ENCODE assay signal across 13 mouse cellular contexts in genomic region chr7:144634450-144634849, GRCm38 (mm10).
"Had no signal": no experiment of that assay in that cellular context is flagged by ENCODE, and none has a peak within 500 bp of the region (broad histone marks: within the 10 kb centered on the region; RNA-seq: fewer than 3 reads in every experiment).

No protein-coding gene starts in this region.

- H3K4me3 ChIP-seq: left cerebral cortex, adult 2 months; limb, embryonic 10.5 days; neural tube, embryonic 13.5 days had no signal

- H3K36me3 ChIP-seq: limb, embryonic 10.5 days; neural tube, embryonic 13.5 days had no signal

- H3K27ac ChIP-seq: left cerebral cortex, adult 2 months; limb, embryonic 10.5 days; liver, embryonic 14.5 days; neural tube, embryonic 13.5 days had no signal

- DNase-seq: lung, embryonic 14.5 days; lung, postnatal 10 days; lung, postnatal 4 days; retina, postnatal 1 day; right cerebral cortex, postnatal 4 days; spleen, adult 18-20 months; thymus, postnatal 36 days had no signal

- H3K9ac ChIP-seq: liver, embryonic 14.5 days; lung, embryonic 14.5 days; neural tube, embryonic 13.5 days had no signal

- H3K9me3 ChIP-seq: limb, embryonic 10.5 days; neural tube, embryonic 13.5 days had no signal

- ATAC-seq: midbrain, embryonic 16.5 days had no signal

- H3K4me2 ChIP-seq: lung, embryonic 14.5 days; midbrain, embryonic 11.5 days; neural tube, embryonic 13.5 days had no signal
